Mouse (Mus musculus): ENCODE results near the gene Klf1. TPM values are rescaled to one million over a fixed set of nuclear protein-coding genes. Genes with fewer than 3 reads are reported as not detected.
A peak's percentile ranks its signal among the peaks of the same experiment; 100 is the strongest.

Gene Klf1
- total RNA-seq (2021): not detected
- long read RNA-seq, experiment 1: 0 reads
- long read RNA-seq, experiment 2: 0 reads

GRCm38 (mm10) chr8:84901752-84902151 lies at the start of gene Klf1:
Gene Klf1 (plus strand): TSS chr8:84901928.
- no peak for DNase-seq

DNA sequence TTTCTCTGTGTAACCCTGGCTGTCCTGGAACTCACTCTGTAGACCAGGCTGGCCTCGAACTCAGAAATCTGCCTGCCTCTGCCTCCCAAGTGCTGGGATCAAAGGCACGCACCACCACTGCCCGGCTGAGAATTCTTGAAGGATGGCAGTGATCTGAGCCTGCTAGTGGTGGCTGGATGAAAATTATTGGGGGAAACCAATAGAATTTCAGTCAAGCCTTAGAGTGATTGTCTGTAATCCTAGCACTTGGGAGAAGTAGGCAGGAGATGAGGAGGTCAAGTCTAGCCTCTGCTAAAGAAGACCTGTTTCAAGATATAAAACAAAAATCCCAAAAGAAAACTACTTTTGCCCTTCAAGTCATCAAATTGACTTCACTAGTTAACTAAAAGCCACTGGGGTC lies 45.3 kb upstream of the Klf1 start:
- DNase-seq: no peak

DNA sequence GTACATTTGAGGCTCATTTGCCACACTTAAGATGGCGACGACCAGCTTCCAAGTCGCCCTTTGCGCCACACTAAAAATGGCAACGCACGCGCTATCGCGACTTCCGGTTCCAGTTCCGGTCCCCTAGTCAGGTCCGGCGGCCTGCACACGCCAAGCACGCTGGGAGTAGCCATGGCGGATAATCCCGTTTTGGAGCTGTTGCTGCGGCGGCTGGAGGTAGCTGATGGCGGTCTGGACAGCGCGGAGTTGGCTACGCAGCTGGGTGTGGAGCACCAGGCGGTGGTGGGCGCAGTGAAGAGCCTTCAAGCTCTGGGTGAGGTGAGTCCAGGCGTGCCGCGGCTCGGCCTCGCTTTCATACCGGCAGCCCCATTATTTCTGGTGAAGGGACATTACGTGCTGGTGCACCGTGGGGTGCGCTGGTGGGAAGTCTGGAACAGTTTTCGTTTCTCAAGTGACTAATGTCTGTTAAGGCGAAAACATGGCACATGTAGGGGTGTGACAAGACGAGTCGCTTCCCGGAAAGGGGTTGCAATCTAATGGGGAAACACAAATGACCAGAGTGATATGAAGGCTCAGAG lies 44.8 kb upstream of the Klf1 start, which contains the start of gene Farsa:
Gene Farsa, plus strand, starts transcription at position 126 of the 578 bp plus-strand sequence.
- peak; percentile 94 to 96 for DNase-seq

- DNase-seq: peak; percentile 82 to 85
These were observed 30.1 kb upstream of the Klf1 start, which contains the start of gene Syce2 for GRCm38 (mm10) chr8:84871376-84872308. Gene Syce2 (plus strand): TSS chr8:84872111.

DNA sequence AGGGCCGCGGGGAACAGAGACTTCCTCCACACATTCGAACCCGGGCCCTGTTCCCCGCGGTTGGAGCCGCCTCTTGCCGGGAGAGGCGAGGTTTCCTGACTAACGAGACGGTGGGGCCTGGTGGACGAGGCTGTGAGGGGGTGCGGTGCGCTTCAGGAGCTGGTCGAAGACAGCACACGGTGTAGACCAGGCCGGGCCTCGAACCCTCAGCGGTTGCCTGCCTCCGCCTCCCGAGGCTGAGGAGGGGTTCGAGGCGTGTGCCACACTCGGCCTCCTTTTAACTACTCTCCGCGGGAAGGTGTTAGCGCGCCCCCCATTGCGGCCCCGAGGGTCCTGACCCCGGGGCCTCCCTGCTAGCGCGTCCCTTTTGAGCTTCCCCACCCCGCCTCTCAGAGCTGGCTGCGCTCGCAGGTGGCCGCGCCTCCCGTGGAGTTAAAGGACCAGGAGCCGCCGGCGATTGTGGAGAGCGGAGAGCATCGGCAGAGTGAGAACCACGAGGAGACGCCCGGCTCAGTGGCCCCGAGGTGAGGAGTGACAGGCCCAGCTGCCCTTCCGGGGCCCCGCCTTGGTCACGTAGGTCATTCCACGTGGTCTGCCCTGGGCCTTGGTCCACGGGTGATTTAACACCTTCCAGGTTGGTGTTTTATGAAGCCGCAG lies 29.3 kb upstream of the Klf1 start:
- peak; percentile 14 to 28 for DNase-seq

DNA sequence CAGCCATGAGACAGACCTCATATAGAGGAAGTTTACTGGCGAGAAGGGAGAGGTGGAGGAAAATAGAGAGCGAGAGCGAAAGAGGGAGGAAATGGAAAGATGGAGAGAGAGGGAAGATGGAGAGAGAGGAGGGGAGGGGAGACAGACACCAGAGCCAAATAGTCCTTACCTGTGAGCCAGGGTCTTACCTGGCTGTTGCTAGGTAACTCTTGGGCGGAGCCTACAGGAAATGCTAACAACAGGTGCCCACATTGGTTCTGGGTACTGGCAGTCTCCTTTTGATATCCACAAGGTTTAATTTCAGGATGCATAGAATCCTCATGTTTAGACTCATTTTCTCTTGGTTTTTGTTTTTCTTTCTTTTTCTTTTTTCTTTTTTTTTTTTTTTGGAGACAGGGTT lies 28.7 kb upstream of the Klf1 start:
- DNase-seq: no peak

DNA sequence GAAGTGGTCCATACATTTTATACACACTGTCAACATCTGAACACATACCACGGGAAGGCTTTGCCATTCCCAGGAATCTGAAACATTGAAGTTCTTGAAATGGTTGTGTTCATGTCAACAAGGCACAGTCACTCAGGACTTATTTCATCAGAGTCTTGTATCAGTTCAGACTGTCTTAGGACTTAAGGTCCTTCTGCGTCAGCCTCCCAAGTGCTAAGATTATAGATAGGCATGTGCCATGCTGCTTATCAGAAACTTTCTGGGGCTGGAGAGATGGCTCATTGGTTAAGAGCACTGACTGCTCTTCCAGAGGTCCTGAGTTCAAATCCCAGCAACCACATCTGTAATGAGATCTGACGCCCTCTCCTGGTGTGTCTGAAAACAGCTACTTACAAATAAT lies 27.4 kb upstream of the Klf1 start:
- DNase-seq: no peak

DNA sequence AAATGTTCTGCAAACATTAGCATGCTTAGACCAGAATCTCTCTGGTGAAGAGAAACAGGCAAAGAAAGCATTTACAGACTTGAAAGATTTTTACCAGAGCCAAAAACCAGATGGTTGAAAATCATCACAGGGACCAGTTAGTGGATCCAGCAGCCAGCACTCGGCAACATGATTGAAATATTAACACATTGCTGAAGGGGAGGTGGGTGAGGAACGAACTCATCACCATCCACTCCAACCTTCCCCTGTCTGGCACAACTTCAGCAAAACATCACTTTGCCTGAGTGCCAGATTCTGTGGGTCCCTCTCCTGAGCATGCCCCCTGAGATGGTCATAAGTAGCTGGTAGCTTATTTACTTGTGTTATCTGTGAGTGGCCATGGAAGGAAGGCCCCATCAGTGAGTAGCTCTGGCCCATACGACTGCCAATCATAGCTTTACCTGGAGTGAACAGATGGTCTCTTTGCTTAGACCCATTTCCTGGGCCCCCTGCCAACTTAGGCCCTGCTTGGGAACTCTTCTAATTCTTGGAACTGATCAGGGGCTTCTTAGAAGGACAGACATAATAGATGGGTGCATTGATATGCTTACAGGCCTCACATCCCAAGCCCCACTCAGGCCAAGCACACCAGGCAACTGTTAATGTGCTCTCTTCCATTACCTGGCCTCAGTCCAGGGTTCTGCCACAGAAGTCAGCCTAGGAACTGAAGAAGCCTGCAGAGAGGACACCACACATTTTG lies 24.3 kb upstream of the Klf1 start:
- no peak for DNase-seq

DNA sequence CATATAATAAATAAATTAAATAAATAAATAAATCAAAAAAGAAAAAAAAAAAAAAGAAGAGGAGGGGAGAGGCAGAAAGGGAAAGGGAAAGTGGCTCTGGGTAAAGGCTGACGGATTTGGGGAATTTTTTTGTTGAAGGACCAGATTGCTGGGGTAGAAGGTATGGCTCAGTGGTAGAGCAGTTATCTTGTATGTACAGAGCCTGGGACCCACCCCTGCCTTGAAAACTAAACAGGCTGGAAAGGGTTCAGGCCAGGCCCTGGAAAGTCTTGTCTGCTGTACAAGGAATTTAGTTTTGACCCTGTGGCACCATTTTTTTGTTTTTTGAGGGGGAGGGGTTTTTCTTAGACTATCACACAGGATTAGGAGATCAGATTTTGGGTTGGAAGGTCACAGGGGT lies 22.8 kb upstream of the Klf1 start:
- no peak for DNase-seq

DNA sequence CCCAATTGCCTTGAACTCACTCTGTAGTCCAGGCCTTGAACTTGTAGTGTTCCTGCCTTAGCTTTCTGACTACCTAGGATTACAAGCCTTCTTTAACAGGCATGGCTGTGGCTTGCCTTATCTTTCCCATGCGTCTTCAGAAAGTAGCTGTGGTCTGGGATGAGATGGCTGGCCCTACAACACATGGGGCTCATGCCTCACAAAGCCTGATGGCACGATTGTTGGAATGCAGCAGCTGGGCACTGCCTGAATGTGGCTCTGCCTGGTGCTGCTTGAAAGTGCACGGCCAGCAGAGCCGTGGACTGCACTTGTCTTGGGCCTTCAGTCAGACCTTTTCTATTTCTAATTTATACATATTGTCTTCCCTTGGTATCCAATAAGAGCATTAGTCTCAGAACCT lies 17.0 kb upstream of the Klf1 start:
- DNase-seq: no peak

- DNase-seq: no peak
These were observed 13.4 kb upstream of the Klf1 start for GRCm38 (mm10) chr8:84888280-84888679.

DNA sequence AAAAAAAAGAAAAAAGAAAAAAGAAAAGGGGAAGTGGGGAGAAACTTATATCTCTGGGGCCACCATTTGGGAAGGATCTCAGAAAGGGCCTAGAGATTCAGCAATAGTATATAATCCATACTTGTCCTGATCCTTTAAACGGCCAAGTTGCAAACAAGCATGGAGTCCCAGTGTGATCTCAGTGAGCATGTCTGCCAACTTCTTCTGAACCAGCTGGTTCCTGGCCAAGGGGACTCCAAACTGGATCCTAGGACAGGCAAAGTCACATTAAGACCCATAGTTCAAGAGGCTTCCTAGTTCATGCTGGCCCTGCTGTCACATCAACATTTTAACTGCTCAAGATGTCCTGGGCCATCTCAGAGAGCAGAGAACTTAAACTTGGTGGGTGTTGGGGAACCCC lies 12.6 kb upstream of the Klf1 start:
- no peak for DNase-seq

DNA sequence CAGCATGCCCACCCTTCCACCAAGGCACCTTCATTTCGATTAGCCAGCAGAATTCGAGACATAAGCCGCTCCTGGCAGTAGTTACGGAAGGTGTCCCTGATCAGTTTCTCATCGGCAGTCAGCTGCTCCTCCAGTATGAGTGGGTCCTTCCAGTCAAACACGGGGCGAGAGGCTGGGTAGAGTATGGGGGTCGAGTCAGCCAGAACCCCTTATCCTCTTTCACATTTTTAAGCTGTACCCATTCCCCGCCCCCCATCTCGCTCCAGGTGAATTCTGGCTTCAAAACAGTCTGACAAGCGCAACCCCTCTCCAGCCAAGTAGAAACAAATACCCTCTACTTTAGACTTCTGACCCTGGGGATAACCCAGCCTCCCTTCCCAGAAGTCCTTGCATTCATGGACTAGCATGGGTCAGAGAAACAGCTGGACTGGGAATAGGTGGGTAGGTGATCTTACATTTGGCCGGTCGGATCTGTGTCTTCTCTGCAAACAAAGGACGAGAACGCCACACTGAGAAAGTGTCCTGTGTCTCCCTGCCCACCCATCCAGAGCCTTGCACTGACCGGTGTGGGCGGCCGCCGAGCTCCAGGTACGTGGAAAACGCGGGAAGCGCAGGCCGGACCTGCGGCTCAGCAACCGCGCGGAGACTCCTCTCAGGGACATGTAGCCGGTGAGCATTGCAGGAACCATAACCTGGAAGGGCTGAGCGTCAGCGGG lies 8.6 kb upstream of the Klf1 start:
- DNase-seq: no peak

GRCm38 (mm10) chr8:84893709-84894134 lies 8.0 kb upstream of the Klf1 start, which contains the start of gene Gcdh:
Gene Gcdh (minus strand): TSS chr8:84893921.
- DNase-seq: peak; percentile 96 to 98

GRCm38 (mm10) chr8:84895963-84896362 lies 5.8 kb upstream of the Klf1 start:
- DNase-seq: no peak

- DNase-seq: no peak
These were observed 657 bp upstream of the Klf1 start for GRCm38 (mm10) chr8:84901071-84901470.

DNA sequence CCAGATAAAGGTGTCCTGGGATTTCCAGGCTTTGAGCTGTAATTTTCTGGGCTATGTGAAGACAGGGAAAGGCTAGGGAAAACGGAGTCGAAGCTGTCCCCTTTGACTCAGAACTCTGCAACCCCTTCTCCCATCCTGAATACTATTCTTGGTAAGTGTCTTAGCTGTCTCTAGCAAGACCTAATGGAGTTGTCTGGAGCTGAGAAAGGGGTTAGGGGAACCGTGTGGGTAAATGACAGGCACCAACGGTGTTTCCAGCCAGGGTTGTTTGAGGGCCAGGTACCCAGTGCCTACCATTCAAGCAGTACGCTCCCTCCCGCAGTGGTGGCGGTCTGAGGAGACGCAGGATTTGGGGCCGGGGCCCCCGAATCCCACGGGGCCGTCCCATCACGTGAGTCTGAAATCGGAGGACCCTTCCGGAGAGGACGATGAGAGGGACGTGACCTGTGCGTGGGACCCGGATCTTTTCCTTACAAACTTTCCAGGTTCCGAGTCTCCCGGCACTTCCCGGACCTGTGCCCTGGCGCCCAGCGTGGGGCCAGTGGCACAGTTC lies 715 bp downstream of the Klf1 start:
- DNase-seq: no peak

GRCm38 (mm10) chr8:84902920-84903661 lies 1.4 kb downstream of the Klf1 start:
- DNase-seq: peak; percentile 92 to 93

- no peak for DNase-seq
These were observed 2.6 kb downstream of the Klf1 start for GRCm38 (mm10) chr8:84904351-84904750.

- DNase-seq: no peak
These were observed 5.3 kb downstream of the Klf1 start for GRCm38 (mm10) chr8:84907037-84907436.

Measured in heart, adult 18-20 months (tissue).